ENCODE assay signal across 8 mouse cellular contexts in the genomic region with DNA sequence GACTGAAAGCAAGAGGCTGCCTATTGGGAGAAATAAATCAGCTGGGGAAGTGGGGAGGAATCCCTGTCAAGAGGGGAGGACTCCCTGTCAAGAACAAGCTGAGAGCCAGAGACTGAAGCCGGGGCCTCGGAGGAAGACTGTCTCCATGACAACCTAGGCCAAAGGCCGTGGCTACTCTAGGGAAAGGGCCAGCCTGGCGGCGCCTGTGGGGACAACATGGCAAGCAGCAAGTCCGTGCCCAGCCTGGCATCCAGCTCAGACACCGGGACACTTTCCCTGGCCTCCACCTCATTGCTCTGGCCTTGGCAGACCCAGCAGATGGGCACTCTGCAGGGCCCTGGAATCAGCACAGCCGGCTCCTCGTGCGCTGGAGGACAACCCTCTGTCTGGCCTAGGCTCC.
DNase-seq lines count a peak whose midpoint lies in the region; ATAC-seq lines count a peak whose summit lies in the region.

No protein-coding gene starts in this region.

- no peaks in the 10 kb centered on the region for H3K27me3 ChIP-seq in hindbrain, embryonic 12.5 days
- H3K27me3 ChIP-seq in intestine, embryonic 16.5 days (replicated peaks; ENCODE audit: control insufficient read depth, insufficient read depth, low read length) = no peaks in the 10 kb centered on the region

- H3K4me3 ChIP-seq in hindbrain, embryonic 12.5 days = no peak overlapping the region
- H3K4me3 ChIP-seq in intestine, embryonic 16.5 days (ENCODE audit: low read length) = no peak overlapping the region

- no peaks in the 10 kb centered on the region for H3K36me3 ChIP-seq in hindbrain, embryonic 12.5 days
- H3K36me3 ChIP-seq in intestine, embryonic 16.5 days (ENCODE audit: control insufficient read depth, insufficient read depth, low read length) = no peaks in the 10 kb centered on the region

- H3K9ac ChIP-seq in hindbrain, embryonic 12.5 days = no peak overlapping the region
- H3K9ac ChIP-seq in intestine, embryonic 16.5 days (ENCODE audit: low read depth, low read length) = no peak overlapping the region

- H3K9me3 ChIP-seq in hindbrain, embryonic 12.5 days (replicated peaks) = no peaks in the 10 kb centered on the region
- H3K9me3 ChIP-seq in intestine, embryonic 16.5 days (ENCODE audit: control insufficient read depth, low read length) = no peaks in the 10 kb centered on the region

- H3K27ac ChIP-seq in hindbrain, embryonic 12.5 days = no peak overlapping the region
- H3K27ac ChIP-seq in intestine, embryonic 16.5 days (ENCODE audit: low read length) = no peak overlapping the region

- ATAC-seq in hindbrain, embryonic 12.5 days (ENCODE audit: low FRiP score) = peak; percentile 49; the same call in 1 of the 2 replicates
- ATAC-seq in intestine, embryonic 16.5 days = no peak

- peak; percentile 70 for DNase-seq in adipocyte (ENCODE audit: low spot score)
- DNase-seq in adrenal gland, postnatal 14 days = peak; percentile 85
- DNase-seq in frontal cortex, adult 2 months (ENCODE audit: extremely low spot score in 1 of 2, low spot score in 1 of 2) = peak; percentile 14 to 32
- peak; percentile 14 to 32 for DNase-seq in left cerebral cortex, adult 18-20 months (ENCODE audit: low spot score in 2 of 2)
- DNase-seq in right cerebral cortex, postnatal 36 days (ENCODE audit: low spot score in 2 of 2) = peak; percentile 16 to 36
- DNase-seq in yolk sac, embryonic 10.5 days (ENCODE audit: low spot score) = no peak

- WGBS in hindbrain, embryonic 12.5 days = 38% methylated on average over 10 of the region's 10 CpGs
- 58% methylated on average over 10 of the region's 10 CpGs for WGBS in intestine, embryonic 16.5 days

- H3K4me1 ChIP-seq in hindbrain, embryonic 12.5 days = peaks cover 21% of the 10 kb centered on the region
- peaks cover 23% of the 10 kb centered on the region for H3K4me1 ChIP-seq in intestine, embryonic 16.5 days (ENCODE audit: control insufficient read depth, insufficient read depth, low read length)

- no peak overlapping the region for H3K4me2 ChIP-seq in hindbrain, embryonic 12.5 days (replicated peaks)
- H3K4me2 ChIP-seq in intestine, embryonic 16.5 days (ENCODE audit: low read depth, low read length) = no peak overlapping the region
